Mouse (Mus musculus) neutrophil, adult 83 days (primary cell): ENCODE measurements around the gene Ythdf1. TPM values are rescaled to one million over a fixed set of nuclear protein-coding genes. Genes with fewer than 3 reads are reported as not detected.

Source experiments
- total RNA-seq, 2 experiments: library from RNA; stranded (reverse); gene quantifications; one replicate each; pipeline ENCODE4 v1.2.4; 2023

Ythdf1 gene
- 10 to 100 TPM; 43.5 to 48.3 TPM for total RNA-seq

GRCm38 (mm10) chr2:180920810-180921400 is at the start of gene Ythdf1:
TSS of gene Ythdf1 (minus strand) at chr2:180920949.

GRCm38 (mm10) chr2:180967010-180967763 is 46.4 kb upstream of the Ythdf1 start, which contains the start of gene Arfgap1:
TSS of gene Arfgap1 (plus strand) at chr2:180967225.

GRCm38 (mm10) chr2:180954061-180955047 is 33.6 kb upstream of the Ythdf1 start, which contains the start of gene Nkain4:
TSS of gene Nkain4 (minus strand) at chr2:180954699.

GRCm38 (mm10) chr2:180928723-180929122 is 8.0 kb upstream of the Ythdf1 start, which contains the start of gene Birc7:
TSS of gene Birc7 (plus strand) at chr2:180929023.

Other genes with a start within 250 kb of the Ythdf1 start
- 10 to 100 TPM; 48.5 to 51.5 TPM for gene Dido1, start 210.9 kb downstream of the Ythdf1 start, total RNA-seq
- gene Gid8, start 210.8 kb downstream of the Ythdf1 start, total RNA-seq, result 10 to 100 TPM; 56.0 to 64.6 TPM
- gene Slc17a9, start 195.7 kb downstream of the Ythdf1 start, total RNA-seq, result 10 to 100 TPM; 20.8 to 23.0 TPM
- gene Bhlhe23, start 144.0 kb downstream of the Ythdf1 start, total RNA-seq, result not detected
- not detected for gene Birc7, start 8.1 kb upstream of the Ythdf1 start, total RNA-seq
- gene Nkain4, start 33.8 kb upstream of the Ythdf1 start, total RNA-seq, result not detected
- gene Arfgap1, start 46.3 kb upstream of the Ythdf1 start, total RNA-seq, result 10 to 100 TPM; 43.4 to 45.8 TPM
- gene Col20a1, start 65.6 kb upstream of the Ythdf1 start, total RNA-seq, result 1 to 10 TPM; 1.3 to 2.0 TPM
- not detected for gene Chrna4, start 122.6 kb upstream of the Ythdf1 start, total RNA-seq
- gene Kcnq2, start 214.4 kb upstream of the Ythdf1 start, total RNA-seq, result under 1 TPM in 1 of 2 experiments, not detected in 1; 0.20 TPM
- gene Eef1a2, start 236.1 kb upstream of the Ythdf1 start, total RNA-seq, result not detected